ENCODE assay signal across 16 mouse cellular contexts in genomic region chr2:149927481-149927880, GRCm38 (mm10).
"Had no signal": no experiment of that assay in that cellular context is flagged by ENCODE, and none has a peak within 500 bp of the region (broad histone marks: within the 10 kb centered on the region; RNA-seq: fewer than 3 reads in every experiment).

No protein-coding gene starts in this region.

- H3K27ac ChIP-seq: lung, embryonic 15.5 days; macrophage; midbrain, embryonic 13.5 days; midbrain, embryonic 15.5 days; neural tube, embryonic 12.5 days; stomach, embryonic 15.5 days; stomach, postnatal 0 days had no signal

- H3K4me1 ChIP-seq: lung, embryonic 15.5 days; megakaryocyte, embryonic 14.5 days; midbrain, embryonic 13.5 days; midbrain, embryonic 15.5 days; neural tube, embryonic 12.5 days; stomach, embryonic 15.5 days had no signal

- H3K27me3 ChIP-seq: lung, embryonic 15.5 days; megakaryocyte, embryonic 14.5 days; midbrain, embryonic 13.5 days; midbrain, embryonic 15.5 days; neural tube, embryonic 12.5 days; stomach, embryonic 15.5 days had no signal

- H3K4me3 ChIP-seq: lung, embryonic 15.5 days; megakaryocyte, embryonic 14.5 days; midbrain, embryonic 13.5 days; midbrain, embryonic 15.5 days; neural tube, embryonic 12.5 days; stomach, embryonic 15.5 days had no signal

- DNase-seq: lung, adult 2 months; lung, postnatal 14 days; lung, postnatal 36 days; right cerebral cortex, postnatal 14 days; thymus, adult 2 months; thymus, postnatal 25 days; thymus, postnatal 4 days had no signal

- ATAC-seq: lung, postnatal 0 days; midbrain, embryonic 13.5 days; midbrain, embryonic 15.5 days had no signal
